Mouse (Mus musculus) stomach, adult 2 months (tissue): ENCODE data around the gene Hist3h2ba. TPM values are rescaled to one million over a fixed set of nuclear protein-coding genes. Genes with fewer than 3 reads are reported as not detected.

Experiments
- polyA plus RNA-seq: library from polyadenylated mRNA; depleted of rRNA; stranded (reverse); fragments of >200 nt; gene quantifications from 2 replicates; pipeline ENCODE4 v1.2.3, GENCODE M21; 2012; rRNA removed

The Hist3h2ba gene
- 1.8 and 3.1 TPM in 2 replicates for polyA plus RNA-seq

DNA sequence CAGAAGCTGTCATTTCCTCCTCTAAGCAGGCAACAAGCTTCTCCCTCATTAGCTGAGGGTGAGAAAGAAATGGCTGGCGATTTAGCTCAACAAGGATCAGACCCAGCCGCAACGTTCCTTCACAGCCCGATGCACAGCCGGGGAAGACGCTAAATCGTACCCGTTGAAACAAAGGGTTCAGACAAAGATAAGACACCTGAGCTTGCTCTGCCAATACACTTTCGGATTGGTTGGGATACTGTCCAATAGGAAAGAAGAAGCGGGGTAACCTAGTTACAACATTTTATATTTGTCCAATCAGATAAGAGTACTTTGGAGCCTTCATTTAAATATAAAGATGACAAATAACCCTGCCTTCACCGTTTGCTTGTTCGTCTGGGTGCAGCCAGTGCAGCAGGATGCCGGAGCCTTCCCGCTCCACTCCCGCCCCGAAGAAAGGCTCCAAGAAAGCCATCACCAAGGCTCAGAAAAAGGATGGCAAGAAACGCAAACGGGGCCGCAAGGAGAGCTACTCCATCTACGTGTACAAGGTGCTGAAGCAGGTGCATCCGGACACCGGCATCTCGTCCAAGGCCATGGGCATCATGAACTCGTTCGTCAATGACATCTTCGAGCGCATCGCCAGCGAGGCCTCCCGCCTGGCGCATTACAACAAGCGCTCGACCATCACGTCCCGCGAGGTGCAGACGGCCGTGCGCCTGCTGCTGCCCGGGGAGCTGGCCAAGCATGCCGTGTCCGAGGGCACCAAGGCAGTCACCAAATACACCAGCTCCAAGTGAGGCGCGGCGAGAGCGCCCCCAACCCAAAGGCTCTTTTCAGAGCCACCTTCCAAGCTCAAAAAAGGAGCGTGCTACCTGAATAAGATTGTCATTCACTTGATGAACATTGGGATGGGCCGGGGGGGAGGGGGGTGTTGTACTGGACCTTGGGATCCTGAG is at the start of gene Hist3h2ba:
Gene Hist3h2ba (plus strand): TSS at position 379 of the 938 bp plus-strand sequence.

DNA sequence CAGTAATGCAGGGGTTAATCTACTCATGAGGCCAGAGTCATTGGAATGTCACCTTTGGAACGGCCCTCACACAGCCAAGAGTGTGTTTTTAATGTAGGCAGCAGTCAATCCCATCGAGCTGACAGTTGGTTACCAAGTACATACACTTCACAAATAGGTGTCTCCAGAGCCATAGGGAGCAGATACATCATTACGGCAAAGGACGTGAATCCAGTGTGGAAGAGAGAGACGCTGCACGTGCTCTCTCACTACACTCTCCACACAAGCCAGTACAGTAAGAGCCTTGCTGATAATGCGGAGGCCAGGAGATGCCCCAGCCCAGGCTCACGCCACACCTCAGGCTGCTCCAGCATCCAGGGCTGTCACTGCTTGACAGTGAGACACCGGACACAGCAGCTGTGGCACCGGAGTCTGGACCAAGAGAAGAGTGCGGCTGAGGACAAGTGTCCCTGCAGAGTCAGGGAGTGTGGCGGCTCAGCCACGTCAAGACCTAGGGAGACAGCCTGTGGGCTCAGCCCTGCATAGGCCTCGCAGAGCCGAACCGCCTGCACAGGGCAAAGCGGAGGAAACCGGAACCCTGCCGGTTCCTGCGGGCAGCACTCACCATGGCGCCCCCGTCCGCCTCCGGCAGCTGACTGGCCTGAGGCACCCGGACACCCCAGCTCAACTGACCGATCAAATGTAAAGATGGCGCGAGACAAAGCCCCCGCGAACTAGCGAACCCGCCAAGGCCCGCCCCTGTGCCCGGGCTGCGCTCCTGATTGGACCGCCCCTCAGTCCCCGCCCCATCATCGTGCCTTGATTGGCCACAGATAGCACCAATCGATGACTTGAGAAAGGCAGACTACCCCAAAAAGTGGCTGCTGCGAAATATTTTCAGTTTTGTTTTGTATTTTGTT is 45.0 kb upstream of the Hist3h2ba start, which contains the start of gene Zfp39:
Gene Zfp39 (minus strand): TSS at position 715 of the 899 bp plus-strand sequence.

GRCm38 (mm10) chr11:58917745-58918366 is 30.9 kb upstream of the Hist3h2ba start, which contains the start of gene Btnl10:
Gene Btnl10 (plus strand): TSS chr11:58917908.

GRCm38 (mm10) chr11:58938322-58939087 is 10.2 kb upstream of the Hist3h2ba start, which contains the start of gene Rnf187:
Gene Rnf187 (minus strand): TSS chr11:58938916.

DNA sequence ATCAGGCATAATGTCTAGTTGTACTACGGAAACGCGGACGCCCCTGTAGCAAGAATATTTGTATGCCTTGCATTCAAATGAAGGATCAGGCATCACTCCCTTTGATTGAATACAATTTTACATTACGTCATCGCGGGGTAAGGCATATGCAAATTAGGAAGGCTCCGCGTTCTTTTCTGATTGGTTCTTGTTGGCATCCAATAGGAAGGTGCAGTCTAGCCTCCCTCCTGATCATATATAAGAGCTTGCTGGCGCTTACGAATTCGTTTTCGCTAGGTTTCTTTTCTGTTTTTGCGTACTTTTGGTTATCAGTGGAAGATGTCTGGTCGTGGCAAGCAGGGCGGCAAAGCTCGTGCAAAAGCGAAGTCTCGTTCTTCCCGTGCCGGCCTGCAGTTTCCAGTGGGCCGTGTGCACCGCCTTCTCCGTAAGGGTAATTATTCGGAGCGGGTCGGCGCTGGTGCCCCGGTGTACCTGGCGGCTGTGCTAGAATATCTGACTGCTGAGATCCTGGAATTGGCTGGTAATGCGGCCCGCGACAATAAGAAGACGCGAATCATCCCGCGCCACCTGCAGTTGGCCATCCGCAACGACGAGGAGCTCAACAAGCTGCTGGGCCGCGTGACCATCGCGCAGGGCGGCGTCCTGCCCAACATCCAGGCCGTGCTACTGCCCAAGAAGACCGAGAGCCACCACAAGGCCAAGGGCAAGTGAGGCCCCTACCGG is 5.9 kb downstream of the Hist3h2ba start, which contains the start of the genes Hist3h2a and Trim17:
Gene Hist3h2a (plus strand): TSS at position 266 of the 723 bp plus-strand sequence.
Gene Trim17 (plus strand): TSS at position 266 of the 723 bp plus-strand sequence.

GRCm38 (mm10) chr11:58978027-58978705 is 29.4 kb downstream of the Hist3h2ba start, which contains the start of gene Trim11:
Gene Trim11 (plus strand): TSS chr11:58978093.

Other genes with a start within 250 kb of the Hist3h2ba start
- gene Olfr319, start 249.8 kb upstream of the Hist3h2ba start, polyA plus RNA-seq: not detected in 2 replicates
- not detected in 2 replicates for gene Olfr318, start 224.9 kb upstream of the Hist3h2ba start, polyA plus RNA-seq
- gene Olfr317, start 209.7 kb upstream of the Hist3h2ba start, polyA plus RNA-seq: not detected in 2 replicates
- not detected in 2 replicates for gene Olfr316, start 196.2 kb upstream of the Hist3h2ba start, polyA plus RNA-seq
- gene Olfr315, start 175.7 kb upstream of the Hist3h2ba start, polyA plus RNA-seq: not detected in 2 replicates
- not detected in 2 replicates for gene Olfr314, start 166.0 kb upstream of the Hist3h2ba start, polyA plus RNA-seq
- 0.26 and 0.61 TPM in 2 replicates for gene Fam183b, start 147.0 kb upstream of the Hist3h2ba start, polyA plus RNA-seq
- gene Olfr313, start 133.9 kb upstream of the Hist3h2ba start, polyA plus RNA-seq: not detected in 2 replicates
- gene Olfr312, start 119.7 kb upstream of the Hist3h2ba start, polyA plus RNA-seq: not detected in 2 replicates
- not detected in 2 replicates for gene Olfr311, start 109.7 kb upstream of the Hist3h2ba start, polyA plus RNA-seq
- 0.38 and 0.61 TPM in 2 replicates for gene Gm12258, start 101.8 kb upstream of the Hist3h2ba start, polyA plus RNA-seq
- gene 2810021J22Rik, start 81.7 kb upstream of the Hist3h2ba start, polyA plus RNA-seq: 1.1 and 1.4 TPM in 2 replicates
- gene Zfp39, start 44.7 kb upstream of the Hist3h2ba start, polyA plus RNA-seq: 0.11 and 0.12 TPM in 2 replicates
- not detected in 2 replicates for gene Btnl10, start 31.0 kb upstream of the Hist3h2ba start, polyA plus RNA-seq
- 102 and 188 TPM in 2 replicates for gene Rnf187, start 10.0 kb upstream of the Hist3h2ba start, polyA plus RNA-seq
- gene Hist3h2a, start 5.8 kb downstream of the Hist3h2ba start, polyA plus RNA-seq: 7.0 and 8.4 TPM in 2 replicates
- gene Trim17, start 5.8 kb downstream of the Hist3h2ba start, polyA plus RNA-seq: 0.05 and 0.08 TPM in 2 replicates
- 15.6 and 16.0 TPM in 2 replicates for gene Trim11, start 29.2 kb downstream of the Hist3h2ba start, polyA plus RNA-seq
- gene Obscn, start 187.5 kb downstream of the Hist3h2ba start, polyA plus RNA-seq: 2.6 and 4.2 TPM in 2 replicates
- 4.4 and 5.0 TPM in 2 replicates for gene Iba57, start 214.8 kb downstream of the Hist3h2ba start, polyA plus RNA-seq
- 3.6 and 5.7 TPM in 2 replicates for gene Gjc2, start 234.3 kb downstream of the Hist3h2ba start, polyA plus RNA-seq
- 75.8 and 85.5 TPM in 2 replicates for gene Guk1, start 243.3 kb downstream of the Hist3h2ba start, polyA plus RNA-seq